Mouse (Mus musculus) stomach, postnatal 0 days (tissue): ENCODE data around the gene Frzb.

Experiments
- CTCF ChIP-seq: IDR thresholded peaks from 2 replicates; pipeline ENCODE4 v1.5.1; 2016; ENCODE audit warnings: antibody characterized with exemption, low read depth, mild to moderate bottlenecking, moderate library complexity
- EP300 ChIP-seq: optimal IDR thresholded peaks from 2 replicates; pipeline ENCODE3; 2016; ENCODE audit warnings: antibody characterized with exemption

- TF ChIP-seq EP300 (no peak), CTCF (no peak)
These were observed 50.6 kb downstream of the Frzb start for GRCm38 (mm10) chr2:80396864-80397263.
